18 mouse cellular contexts compared by ENCODE assay signal in the genomic region with DNA sequence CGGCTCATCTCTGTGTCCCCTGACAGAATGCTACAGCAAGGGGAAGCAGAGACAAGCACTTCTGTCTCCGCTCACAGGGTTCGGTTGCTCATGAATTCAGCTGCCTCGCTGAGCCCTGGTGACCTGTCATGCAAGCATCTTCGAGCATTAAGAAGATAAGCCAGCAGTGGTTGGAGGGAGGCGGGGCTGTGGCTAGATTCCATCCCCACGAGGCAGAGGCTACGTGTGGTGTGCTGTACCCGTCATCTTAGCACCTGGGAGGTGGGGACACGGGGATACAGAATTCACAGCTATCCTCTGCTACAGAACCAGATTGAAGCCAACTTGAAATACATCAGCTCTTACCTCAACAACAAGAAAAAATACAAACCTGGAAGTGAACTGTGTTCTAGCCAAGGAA.
"Had no signal": no experiment of that assay in that cellular context is flagged by ENCODE, and none has a peak within 500 bp of the region (broad histone marks: within the 10 kb centered on the region; RNA-seq: fewer than 3 reads in every experiment).

No protein-coding gene starts in this region.

- H3K4me2 ChIP-seq: lung, embryonic 15.5 days; midbrain, embryonic 11.5 days; midbrain, embryonic 13.5 days; midbrain, embryonic 15.5 days; neural tube, embryonic 12.5 days; stomach, embryonic 15.5 days had no signal

- H3K27me3 ChIP-seq: lung, embryonic 15.5 days; midbrain, embryonic 13.5 days; midbrain, embryonic 15.5 days; neural tube, embryonic 12.5 days; stomach, embryonic 15.5 days had no signal

- H3K36me3 ChIP-seq: lung, embryonic 15.5 days; neural tube, embryonic 12.5 days; stomach, embryonic 15.5 days had no signal

- H3K27ac ChIP-seq: lung, embryonic 15.5 days; macrophage; midbrain, embryonic 13.5 days; midbrain, embryonic 15.5 days; neural tube, embryonic 12.5 days; stomach, embryonic 15.5 days; stomach, postnatal 0 days had no signal

- H3K9ac ChIP-seq: liver, postnatal 0 days; lung, embryonic 15.5 days; midbrain, embryonic 13.5 days; midbrain, embryonic 15.5 days; neural tube, embryonic 12.5 days; stomach, embryonic 15.5 days had no signal

- H3K9me3 ChIP-seq: lung, embryonic 15.5 days; midbrain, embryonic 13.5 days; midbrain, embryonic 15.5 days; neural tube, embryonic 12.5 days; stomach, embryonic 15.5 days had no signal

- ATAC-seq: liver, postnatal 0 days; lung, postnatal 0 days; midbrain, embryonic 13.5 days; midbrain, embryonic 15.5 days had no signal

- H3K4me1 ChIP-seq: megakaryocyte, embryonic 14.5 days; midbrain, embryonic 13.5 days; midbrain, embryonic 15.5 days; neural tube, embryonic 12.5 days; stomach, embryonic 15.5 days had no signal

- H3K4me3 ChIP-seq: lung, embryonic 15.5 days; megakaryocyte, embryonic 14.5 days; midbrain, embryonic 13.5 days; midbrain, embryonic 15.5 days; neural tube, embryonic 12.5 days; stomach, embryonic 15.5 days had no signal

- DNase-seq: liver, postnatal 0 days; lung, adult 2 months; lung, postnatal 14 days; lung, postnatal 36 days; right cerebral cortex, postnatal 14 days; thymus, adult 2 months; thymus, postnatal 25 days; thymus, postnatal 4 days had no signal
